Mouse (Mus musculus) ES-E14 (cell line): ENCODE measurements at regions not wholly inside any gene's neighbourhood (a gene's known extent, or its start where the extent isn't known, plus 50 kb on each side); places are given as distances from the start of the nearest gene placed in this dataset.

ENCODE experiments used
- DNase-seq: peaks from one replicate; pipeline ENCODE4 v3.0.0-alpha.2; 2013; ENCODE audit warnings: low read depth, low spot score
- H3K27ac ChIP-seq: 2 replicates; pipeline ENCODE4 v1.5.1; 2012; ENCODE audit warnings: low read depth, mild to moderate bottlenecking, low read length, moderate library complexity, mixed read lengths; ENCODE audit not compliant: poor library complexity, insufficient read depth, severe bottlenecking
- H3K36me3 ChIP-seq: 2 replicates; pipeline ENCODE4 v1.6.1; 2012; ENCODE audit warnings: mild to moderate bottlenecking, low read length, moderate library complexity, mixed read lengths; ENCODE audit not compliant: control insufficient read depth, poor library complexity, insufficient read depth, severe bottlenecking
- H3K4me1 ChIP-seq, 2 experiments: fragments of 150-350 bp in 1 of 2; sonication (generic) in 1 of 2; 2 replicates each; pipeline ENCODE4 v1.6.1; 2012; ENCODE audit warnings: low read length in 2 of 2, mild to moderate bottlenecking in 1 of 2, mixed read lengths in 1 of 2; ENCODE audit not compliant: control insufficient read depth in 2 of 2, insufficient read depth in 2 of 2, poor library complexity in 1 of 2
- H3K4me3 ChIP-seq, 2 experiments: fragments of 150-350 bp in 1 of 2; sonication (generic) in 1 of 2; 2 replicates each; pipeline ENCODE4 v1.5.1; 2012; ENCODE audit warnings: low read length in 2 of 2, low read depth in 1 of 2, mild to moderate bottlenecking in 1 of 2, mixed read lengths in 1 of 2; ENCODE audit not compliant: insufficient read depth in 1 of 2, poor library complexity in 1 of 2, severe bottlenecking in 1 of 2
- H3K9ac ChIP-seq: 2 replicates; pipeline ENCODE4 v1.6.1; 2012; ENCODE audit warnings: low read depth, mild to moderate bottlenecking, low read length, mixed read lengths; ENCODE audit not compliant: poor library complexity, insufficient read depth, severe bottlenecking
- H3K9me3 ChIP-seq: fragments of 150-350 bp; sonication (generic); 2 replicates; pipeline ENCODE4 v1.6.1; 2012; ENCODE audit warnings: low read depth, mild to moderate bottlenecking, low read length; ENCODE audit not compliant: control insufficient read depth, insufficient read depth
- CHD2 ChIP-seq: IDR thresholded peaks from 2 replicates; pipeline ENCODE4 v1.6.1; 2014; ENCODE audit warnings: mild to moderate bottlenecking, low read depth, low read length, inconsistent platforms
- HCFC1 ChIP-seq: IDR thresholded peaks from 2 replicates; pipeline ENCODE4 v1.6.1; 2012; ENCODE audit warnings: low read length, inconsistent platforms, borderline replicate concordance; ENCODE audit not compliant: insufficient read depth
- MAFK ChIP-seq: IDR thresholded peaks from 2 replicates; pipeline ENCODE4 v1.6.1; 2014; ENCODE audit warnings: mild to moderate bottlenecking, low read depth, low read length, inconsistent platforms; ENCODE audit not compliant: insufficient read depth
- ZC3H11A ChIP-seq: IDR thresholded peaks from 2 replicates; pipeline ENCODE4 v1.6.1; 2012; ENCODE audit warnings: low read depth, mild to moderate bottlenecking, inconsistent platforms, low read length, borderline replicate concordance
- ZNF384 ChIP-seq: IDR thresholded peaks from 2 replicates; pipeline ENCODE4 v1.6.1; 2012; ENCODE audit warnings: low read depth, low read length, inconsistent platforms
- in situ Hi-C, 2 experiments: fragments of 600-800 bp; cut with MboI; formaldehyde crosslinking; loops; one replicate each; pipeline ENCODE4 v1.15.1; 2025; ENCODE audit warnings: low sequenced_read_pairs in 2 of 2, inconsistent platforms in 1 of 2; ENCODE audit not compliant: unreplicated experiment in 2 of 2

- Histone ChIP-seq H3K4me1 (no peaks in the 10 kb centered on the region), H3K4me3 (no peak overlapping the region), H3K9me3 (no peaks in the 10 kb centered on the region), H3K9ac (no peak overlapping the region), H3K27ac (no peak overlapping the region), H3K36me3 (no peaks in the 10 kb centered on the region)
- no peak for TF ChIP-seq HCFC1
- TF ChIP-seq ZC3H11A: 0 out of 2 replicates have a peak, but pooled peaks have one; percentile 42
- TF ChIP-seq CHD2: no peak
- in situ Hi-C loops: no loop called here
- DNase-seq: peak; percentile 29
These were observed 139.5 kb upstream of the Fmo9 start for GRCm38 (mm10) chr1:166821146-166821545.

GRCm38 (mm10) chr1:166837299-166837698 lies 155.7 kb upstream of the Fmo9 start:
- TF ChIP-seq MAFK (no peak), ZNF384 (no peak), CHD2 (no peak), ZC3H11A (no peak), HCFC1 (no peak)
- H3K27ac ChIP-seq: no peak overlapping the region
- H3K36me3 ChIP-seq: no peaks in the 10 kb centered on the region
- DNase-seq: no peak
- H3K9me3 ChIP-seq: no peaks in the 10 kb centered on the region
- no peak overlapping the region for H3K9ac ChIP-seq
- in situ Hi-C loops: no loop called here
- no peak overlapping the region for H3K4me3 ChIP-seq
- no peaks in the 10 kb centered on the region for H3K4me1 ChIP-seq

- Histone ChIP-seq H3K9me3 (no peaks in the 10 kb centered on the region), H3K4me1 (peaks cover 0 to 2% of the 10 kb centered on the region in 2 experiments; a peak in 1 of 4 replicates), H3K4me3 (no peak overlapping the region), H3K9ac (no peak overlapping the region), H3K36me3 (no peaks in the 10 kb centered on the region), H3K27ac (no peak overlapping the region)
- TF ChIP-seq HCFC1 (no peak), CHD2 (no peak), MAFK (no peak), ZC3H11A (no peak), ZNF384 (no peak)
- in situ Hi-C loops: no loop called here
- DNase-seq: no peak
These were observed 158.2 kb upstream of the Fmo9 start for GRCm38 (mm10) chr1:166839833-166840232.

DNA sequence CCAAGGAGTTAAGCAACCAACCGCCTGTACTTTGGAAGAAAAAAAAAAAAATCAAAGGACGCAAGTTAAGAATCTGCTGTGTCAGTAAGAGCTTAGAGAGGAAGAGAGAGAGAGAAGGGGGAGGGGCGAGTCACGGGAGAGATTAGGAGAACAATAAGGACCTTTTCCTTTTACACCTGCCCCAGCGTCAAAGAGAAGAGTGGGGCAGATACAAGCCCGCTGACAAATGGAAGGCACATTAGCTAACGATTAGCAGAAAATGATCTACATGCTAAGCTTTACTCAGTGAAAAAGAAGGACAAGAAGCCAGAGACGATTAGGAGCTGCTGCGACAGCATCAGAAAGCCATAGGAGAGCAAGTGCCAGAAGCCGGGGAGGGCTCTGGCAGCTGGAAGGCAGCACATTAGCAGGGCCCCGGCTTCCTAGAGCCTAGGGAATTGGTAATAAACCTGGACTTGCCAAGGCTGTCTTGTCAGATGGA lies 157.8 kb upstream of the Fam78b start:
- in situ Hi-C loops: no loop called here
- peaks cover 0 to 2% of the 10 kb centered on the region in 2 experiments; a peak in 1 of 4 replicates for H3K4me1 ChIP-seq
- H3K27ac ChIP-seq: no peak overlapping the region
- no peak overlapping the region for H3K9ac ChIP-seq
- DNase-seq: peak; percentile 49
- H3K9me3 ChIP-seq: no peaks in the 10 kb centered on the region
- no peak for TF ChIP-seq ZC3H11A
- peak; percentile 80 for TF ChIP-seq ZNF384
- TF ChIP-seq MAFK: peak; percentile 78
- no peak overlapping the region for H3K4me3 ChIP-seq
- no peaks in the 10 kb centered on the region for H3K36me3 ChIP-seq

- H3K4me3 ChIP-seq: no peak overlapping the region
- in situ Hi-C loops: no loop called here
- DNase-seq: no peak
These were observed 154.7 kb upstream of the Fam78b start for GRCm38 (mm10) chr1:166846566-166846965.

More at GRCm38 (mm10) chr1:166846566-166846965, 154.7 kb upstream of the Fam78b start:
- no peak for TF ChIP-seq ZNF384
- no peak for TF ChIP-seq CHD2
- Histone ChIP-seq H3K9me3 (no peaks in the 10 kb centered on the region), H3K36me3 (no peaks in the 10 kb centered on the region), H3K4me1 (peaks cover 0 to 2% of the 10 kb centered on the region in 2 experiments; a peak in 1 of 4 replicates), H3K9ac (no peak overlapping the region), H3K27ac (no peak overlapping the region)
